Mouse (Mus musculus): ENCODE results near the gene Plk5. TPM values are rescaled to one million over a fixed set of nuclear protein-coding genes. Genes with fewer than 3 reads are reported as not detected.
A peak's percentile ranks its signal among the peaks of the same experiment; 100 is the strongest.

Gene Plk5
- total RNA-seq, 1 experiment, result 6.0 TPM

DNA sequence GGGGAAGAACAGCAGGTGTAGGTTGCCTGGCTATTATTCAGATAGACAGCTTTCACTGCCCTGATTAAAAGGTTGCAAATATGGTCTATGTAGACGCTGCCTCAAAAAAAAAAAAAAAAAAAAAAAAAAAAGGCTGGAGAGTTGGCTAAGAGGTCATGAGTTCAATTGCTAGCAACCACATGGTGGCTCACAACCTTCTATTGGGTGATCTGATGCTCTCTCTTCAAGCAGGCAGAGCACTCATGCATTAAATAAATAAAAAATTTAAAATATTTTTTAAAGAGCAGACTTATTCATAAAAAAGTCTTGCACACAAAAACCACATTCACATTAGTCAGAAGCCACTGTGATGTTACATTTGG, 41.9 kb downstream of the Plk5 start:
- in situ Hi-C loops (cut with MboI; ENCODE audit: low sequenced_read_pairs in 2 of 2, unreplicated experiment in 2 of 2), result no loop called here
- no peak for TF ChIP-seq HCFC1 (IDR thresholded peaks at IDR 0.05; ENCODE audit: borderline replicate concordance, insufficient read depth, low read length)
- TF ChIP-seq ZNF384 (IDR thresholded peaks at IDR 0.05; ENCODE audit: low read depth, low read length), result peak; percentile 88

GRCm38 (mm10) chr10:80398719-80399190, 42.5 kb downstream of the Plk5 start:
- peaks cover 0 to 21% of the 10 kb centered on the region in 2 experiments; a peak in 2 of 4 replicates for H3K4me1 ChIP-seq (ENCODE audit: control insufficient read depth in 2 of 2, insufficient read depth in 2 of 2, low read length in 2 of 2, poor library complexity in 1 of 2)
- in situ Hi-C loops (cut with MboI; ENCODE audit: low sequenced_read_pairs in 2 of 2, unreplicated experiment in 2 of 2), result no loop called here
- peak overlapping the region; percentile 92 for H3K9ac ChIP-seq (ENCODE audit: insufficient read depth, low read depth, low read length, poor library complexity, severe bottlenecking)
- DNase-seq (ENCODE audit: low read depth, low spot score), result peak; percentile 94
- H3K36me3 ChIP-seq (ENCODE audit: control insufficient read depth, insufficient read depth, low read length, poor library complexity, severe bottlenecking), result peaks cover 39% of the 10 kb centered on the region
- H3K27ac ChIP-seq (ENCODE audit: insufficient read depth, low read depth, low read length, poor library complexity, severe bottlenecking), result peak overlapping the region; percentile 95
- no peaks in the 10 kb centered on the region for H3K9me3 ChIP-seq (ENCODE audit: control insufficient read depth, insufficient read depth, low read depth, low read length)
- peak overlapping the region; percentile 69 to 81 for H3K4me3 ChIP-seq (ENCODE audit: insufficient read depth in 1 of 2, low read depth in 1 of 2, low read length in 2 of 2, poor library complexity in 1 of 2, severe bottlenecking in 1 of 2)
- TF ChIP-seq MAFK (IDR thresholded peaks at IDR 0.05; ENCODE audit: insufficient read depth, low read depth, low read length) (peak; percentile 77), ZNF384 (IDR thresholded peaks at IDR 0.05; ENCODE audit: low read depth, low read length) (no peak)

More for the DNA sequence above, 41.9 kb downstream of the Plk5 start:
- Histone ChIP-seq H3K9ac (ENCODE audit: insufficient read depth, low read depth, low read length, poor library complexity, severe bottlenecking) (peak overlapping the region; percentile 83), H3K9me3 (ENCODE audit: control insufficient read depth, insufficient read depth, low read depth, low read length) (no peaks in the 10 kb centered on the region), H3K27ac (ENCODE audit: insufficient read depth, low read depth, low read length, poor library complexity, severe bottlenecking) (peak overlapping the region; percentile 95), H3K4me1 (ENCODE audit: control insufficient read depth in 2 of 2, insufficient read depth in 2 of 2, low read length in 2 of 2, poor library complexity in 1 of 2) (peaks cover 0 to 22% of the 10 kb centered on the region in 2 experiments; a peak in 2 of 4 replicates), H3K36me3 (ENCODE audit: control insufficient read depth, insufficient read depth, low read length, poor library complexity, severe bottlenecking) (peaks cover 41% of the 10 kb centered on the region), H3K4me3 (ENCODE audit: insufficient read depth in 1 of 2, low read depth in 1 of 2, low read length in 2 of 2, poor library complexity in 1 of 2, severe bottlenecking in 1 of 2) (peak overlapping the region; percentile 69 to 81)
- DNase-seq (ENCODE audit: low read depth, low spot score), result no peak

DNA sequence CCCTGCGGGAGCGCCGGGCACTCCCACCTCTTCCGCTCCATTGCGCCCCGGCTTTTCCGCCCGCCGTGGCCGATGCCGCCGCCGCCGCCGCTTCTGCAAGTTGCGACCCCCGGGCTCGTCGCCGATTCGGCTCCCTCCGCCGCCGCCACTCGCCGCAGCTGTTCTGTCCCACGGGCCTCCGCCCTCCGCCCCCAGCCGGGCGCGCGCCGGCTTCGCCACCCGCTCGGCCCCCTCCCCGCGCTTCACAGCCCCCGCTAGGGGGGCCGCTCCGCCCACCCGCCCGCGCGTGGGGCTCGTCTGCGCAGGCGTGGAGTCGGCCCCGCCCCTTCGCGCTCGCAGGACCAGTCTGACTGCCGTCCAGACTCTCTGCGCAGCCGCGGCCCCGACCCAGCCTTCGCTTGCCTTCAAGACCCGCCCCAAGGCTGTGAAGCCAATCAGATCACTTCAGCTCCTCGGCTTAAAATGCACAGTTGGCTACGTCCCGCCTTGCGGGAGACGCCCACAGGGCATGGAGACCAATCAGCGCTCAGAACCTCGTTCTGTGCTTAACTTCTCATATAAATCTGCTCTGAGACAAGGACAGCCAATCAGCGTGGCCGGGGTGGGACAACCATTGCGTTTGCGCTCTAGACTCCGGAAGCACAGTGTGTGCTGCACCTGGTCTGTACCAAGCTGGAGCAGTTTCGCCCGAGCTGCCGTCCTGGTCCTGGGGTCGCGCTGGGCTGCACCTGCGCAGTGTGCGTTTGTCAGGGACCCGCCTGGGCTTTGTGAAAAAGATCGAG, 43.1 kb downstream of the Plk5 start, which contains the start of gene Mbd3:
TSS of gene Mbd3 (minus strand) at position 360 of the 782 bp plus-strand sequence.
- in situ Hi-C loops (cut with MboI; ENCODE audit: low sequenced_read_pairs in 2 of 2, unreplicated experiment in 2 of 2), result no loop called here
- H3K36me3 ChIP-seq (ENCODE audit: control insufficient read depth, insufficient read depth, low read length, poor library complexity, severe bottlenecking), result peaks cover 37% of the 10 kb centered on the region

GRCm38 (mm10) chr10:80399973-80400703, 43.9 kb downstream of the Plk5 start:
- H3K27ac ChIP-seq (ENCODE audit: insufficient read depth, low read depth, low read length, poor library complexity, severe bottlenecking), result peak overlapping the region; percentile 58
- TF ChIP-seq ZC3H11A (IDR thresholded peaks at IDR 0.05; ENCODE audit: borderline replicate concordance, low read depth, low read length) (no peak), MAFK (IDR thresholded peaks at IDR 0.05; ENCODE audit: insufficient read depth, low read depth, low read length) (no peak), CHD2 (IDR thresholded peaks at IDR 0.05; ENCODE audit: low read depth, low read length) (no peak), ZNF384 (IDR thresholded peaks at IDR 0.05; ENCODE audit: low read depth, low read length) (no peak), HCFC1 (IDR thresholded peaks at IDR 0.05; ENCODE audit: borderline replicate concordance, insufficient read depth, low read length) (no peak)
- peak overlapping the region; percentile 66 for H3K9ac ChIP-seq (ENCODE audit: insufficient read depth, low read depth, low read length, poor library complexity, severe bottlenecking)
- H3K4me1 ChIP-seq (ENCODE audit: control insufficient read depth in 2 of 2, insufficient read depth in 2 of 2, low read length in 2 of 2, poor library complexity in 1 of 2), result peaks cover 0 to 18% of the 10 kb centered on the region in 2 experiments; a peak in 2 of 4 replicates
- peak overlapping the region; percentile 52 to 88 for H3K4me3 ChIP-seq (ENCODE audit: insufficient read depth in 1 of 2, low read depth in 1 of 2, low read length in 2 of 2, poor library complexity in 1 of 2, severe bottlenecking in 1 of 2)
- peaks cover 32% of the 10 kb centered on the region for H3K36me3 ChIP-seq (ENCODE audit: control insufficient read depth, insufficient read depth, low read length, poor library complexity, severe bottlenecking)
- H3K9me3 ChIP-seq (ENCODE audit: control insufficient read depth, insufficient read depth, low read depth, low read length), result no peaks in the 10 kb centered on the region
- no peak for DNase-seq (ENCODE audit: low read depth, low spot score)
- in situ Hi-C loops (cut with MboI; ENCODE audit: low sequenced_read_pairs in 2 of 2, unreplicated experiment in 2 of 2), result no loop called here

More for the DNA sequence above, 43.1 kb downstream of the Plk5 start, which contains the start of gene Mbd3:
- Histone ChIP-seq H3K9ac (ENCODE audit: insufficient read depth, low read depth, low read length, poor library complexity, severe bottlenecking) (peak within 1 kb of the TSS; percentile 92), H3K4me1 (ENCODE audit: control insufficient read depth in 2 of 2, insufficient read depth in 2 of 2, low read length in 2 of 2, poor library complexity in 1 of 2) (peaks cover 0 to 17% of the 10 kb centered on the region in 2 experiments; a peak in 2 of 4 replicates), H3K9me3 (ENCODE audit: control insufficient read depth, insufficient read depth, low read depth, low read length) (no peaks in the 10 kb centered on the region), H3K4me3 (ENCODE audit: insufficient read depth in 1 of 2, low read depth in 1 of 2, low read length in 2 of 2, poor library complexity in 1 of 2, severe bottlenecking in 1 of 2) (peak within 1 kb of the TSS; percentile 81 to 88), H3K27ac (ENCODE audit: insufficient read depth, low read depth, low read length, poor library complexity, severe bottlenecking) (peak within 1 kb of the TSS; percentile 95)
- peak; percentile 98 for DNase-seq (ENCODE audit: low read depth, low spot score)
- TF ChIP-seq ZC3H11A (IDR thresholded peaks at IDR 0.05; ENCODE audit: borderline replicate concordance, low read depth, low read length) (no peak), CHD2 (IDR thresholded peaks at IDR 0.05; ENCODE audit: low read depth, low read length) (peak; percentile 57), HCFC1 (IDR thresholded peaks at IDR 0.05; ENCODE audit: borderline replicate concordance, insufficient read depth, low read length) (peak; percentile 53; the same call in 1 of the 2 replicates), ZNF384 (IDR thresholded peaks at IDR 0.05; ENCODE audit: low read depth, low read length) (no peak)
